Mouse (Mus musculus): Measurements from ENCODE around the gene Ikbke. TPM values are rescaled to one million over a fixed set of nuclear protein-coding genes. Genes with fewer than 3 reads are reported as not detected.

Gene Ikbke
- polyA plus RNA-seq, 1 experiment from 2014 or later: 0.73 TPM

DNA sequence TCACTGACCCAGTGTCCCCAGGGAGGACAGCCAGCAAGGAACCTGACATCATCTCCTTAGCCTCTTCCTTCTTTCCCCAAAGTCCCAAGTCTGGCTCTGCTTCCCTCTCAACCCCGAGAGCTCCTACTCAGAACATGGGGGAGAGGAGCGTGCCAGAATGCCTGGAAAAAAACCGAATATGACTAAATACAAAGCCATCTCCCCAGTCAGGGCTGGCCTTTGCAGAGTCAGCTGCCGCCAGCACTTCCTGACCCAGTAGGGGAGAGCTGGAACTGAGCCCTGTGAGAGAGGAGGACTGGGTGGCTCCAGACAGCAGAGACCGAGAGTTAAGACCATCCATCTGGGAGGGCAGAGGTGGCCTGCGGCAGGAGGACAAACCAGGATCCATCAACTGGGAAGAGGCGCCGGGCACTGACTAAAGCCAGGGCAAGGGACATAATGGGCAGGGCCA, 40.5 kb downstream of the Ikbke start:
- H3K4me1 ChIP-seq (ENCODE audit: control insufficient read depth, insufficient read depth, low read length): no peaks in the 10 kb centered on the region
- no peaks in the 10 kb centered on the region for H3K36me3 ChIP-seq (ENCODE audit: control insufficient read depth, insufficient read depth, low read length)
- no peaks in the 10 kb centered on the region for H3K9me3 ChIP-seq (replicated peaks; ENCODE audit: control insufficient read depth, low read length, poor library complexity, severe bottlenecking)
- H3K4me2 ChIP-seq (ENCODE audit: low read length): no peak overlapping the region
- H3K4me3 ChIP-seq (ENCODE audit: low read depth, low read length): no peak overlapping the region
- no peak for ATAC-seq
- H3K27ac ChIP-seq (ENCODE audit: low read length): no peak overlapping the region
- H3K27me3 ChIP-seq (ENCODE audit: control insufficient read depth, insufficient read depth, low read depth, low read length): peaks cover 8% of the 10 kb centered on the region; the same call in 1 of the 2 replicates
- 69% methylated on average over 8 of the region's 8 CpGs for WGBS
- no peak overlapping the region for H3K9ac ChIP-seq (ENCODE audit: low read depth, low read length)

DNA sequence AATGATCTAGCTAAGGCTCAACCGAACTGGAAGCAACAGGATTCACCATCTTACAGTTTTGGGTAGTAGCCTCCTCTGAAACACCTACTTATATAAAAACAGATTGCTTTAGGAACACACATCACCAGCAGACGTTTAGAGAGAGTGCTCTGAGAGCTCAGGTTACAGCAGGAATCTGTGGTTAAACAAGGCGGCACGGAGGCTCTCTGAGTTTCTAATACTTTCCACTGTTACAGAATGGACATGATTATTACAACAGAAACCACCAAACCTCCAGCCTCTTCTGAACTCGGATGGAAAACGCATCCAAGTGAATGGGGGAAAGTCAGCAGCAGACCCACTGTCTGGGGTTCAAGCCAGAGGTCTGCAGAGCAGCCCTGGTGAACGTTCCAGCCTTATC, 43.3 kb downstream of the Ikbke start:
- no peak overlapping the region for H3K27ac ChIP-seq (ENCODE audit: low read length)
- H3K27me3 ChIP-seq (ENCODE audit: control insufficient read depth, insufficient read depth, low read depth, low read length): no peaks in the 10 kb centered on the region
- H3K4me3 ChIP-seq (ENCODE audit: low read depth, low read length): no peak overlapping the region
- ATAC-seq: no peak
- no peaks in the 10 kb centered on the region for H3K4me1 ChIP-seq (ENCODE audit: control insufficient read depth, insufficient read depth, low read length)
- H3K36me3 ChIP-seq (ENCODE audit: control insufficient read depth, insufficient read depth, low read length): no peaks in the 10 kb centered on the region
- H3K9me3 ChIP-seq (replicated peaks; ENCODE audit: control insufficient read depth, low read length, poor library complexity, severe bottlenecking): no peaks in the 10 kb centered on the region
- no peak overlapping the region for H3K9ac ChIP-seq (ENCODE audit: low read depth, low read length)
- WGBS: 71% methylated on average over 7 of the region's 7 CpGs
- no peak overlapping the region for H3K4me2 ChIP-seq (ENCODE audit: low read length)

DNA sequence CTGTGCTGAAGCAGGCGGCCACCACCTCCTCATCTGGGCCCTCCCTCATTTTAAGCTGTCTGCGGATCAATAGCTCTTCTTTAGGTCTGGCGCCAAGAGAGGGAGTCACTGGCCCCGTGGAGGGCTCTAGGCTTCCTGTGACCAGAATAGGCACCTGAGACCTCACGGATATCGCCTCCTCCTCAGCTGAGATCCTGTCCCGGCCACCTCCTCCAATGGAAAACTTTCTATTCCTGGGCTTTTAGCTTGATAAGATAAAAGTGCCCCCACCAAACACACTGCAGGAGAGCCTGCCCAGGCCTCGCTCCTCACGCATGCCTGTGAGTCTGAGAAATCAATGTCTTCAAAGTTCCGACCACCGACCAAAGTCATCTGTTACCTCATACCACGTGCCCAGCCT, 45.9 kb downstream of the Ikbke start:
- 64% methylated on average over 12 of the region's 12 CpGs for WGBS

DNA sequence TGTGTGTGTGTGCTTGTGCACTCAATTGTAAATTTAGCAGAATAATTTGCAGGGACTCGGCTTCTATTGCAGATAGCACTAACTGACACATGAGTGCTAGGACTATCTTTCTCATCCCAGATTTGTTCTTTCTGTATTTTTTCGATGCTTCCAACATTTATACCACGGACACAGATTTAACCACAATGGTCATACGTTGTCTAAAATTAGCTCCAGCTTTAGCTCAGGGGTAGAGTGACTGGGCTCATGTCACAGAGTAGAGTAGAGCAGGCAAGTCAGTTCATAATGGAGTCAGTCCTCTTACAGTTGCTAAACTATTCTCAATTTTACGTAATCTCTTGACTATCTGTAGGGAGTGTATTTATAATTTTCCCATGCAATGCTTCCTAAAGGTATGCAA, 50.7 kb downstream of the Ikbke start:
- WGBS: 88% methylated on average over 5 of the region's 5 CpGs
- Histone ChIP-seq H3K4me2 (ENCODE audit: low read length) (no peak overlapping the region), H3K36me3 (ENCODE audit: control insufficient read depth, insufficient read depth, low read length) (no peaks in the 10 kb centered on the region), H3K4me3 (ENCODE audit: low read depth, low read length) (no peak overlapping the region), H3K9me3 (replicated peaks; ENCODE audit: control insufficient read depth, low read length, poor library complexity, severe bottlenecking) (no peaks in the 10 kb centered on the region), H3K4me1 (ENCODE audit: control insufficient read depth, insufficient read depth, low read length) (no peaks in the 10 kb centered on the region), H3K27me3 (ENCODE audit: control insufficient read depth, insufficient read depth, low read depth, low read length) (no peaks in the 10 kb centered on the region), H3K27ac (ENCODE audit: low read length) (no peak overlapping the region), H3K9ac (ENCODE audit: low read depth, low read length) (no peak overlapping the region)
- ATAC-seq: no peak

More for the DNA sequence above, 45.9 kb downstream of the Ikbke start:
- H3K36me3 ChIP-seq (ENCODE audit: control insufficient read depth, insufficient read depth, low read length): no peaks in the 10 kb centered on the region
- no peaks in the 10 kb centered on the region for H3K9me3 ChIP-seq (replicated peaks; ENCODE audit: control insufficient read depth, low read length, poor library complexity, severe bottlenecking)
- no peak overlapping the region for H3K27ac ChIP-seq (ENCODE audit: low read length)
- no peaks in the 10 kb centered on the region for H3K4me1 ChIP-seq (ENCODE audit: control insufficient read depth, insufficient read depth, low read length)
- H3K27me3 ChIP-seq (ENCODE audit: control insufficient read depth, insufficient read depth, low read depth, low read length): no peaks in the 10 kb centered on the region
- H3K4me3 ChIP-seq (ENCODE audit: low read depth, low read length): no peak overlapping the region
- no peak overlapping the region for H3K4me2 ChIP-seq (ENCODE audit: low read length)
- H3K9ac ChIP-seq (ENCODE audit: low read depth, low read length): no peak overlapping the region
- no peak for ATAC-seq

DNA sequence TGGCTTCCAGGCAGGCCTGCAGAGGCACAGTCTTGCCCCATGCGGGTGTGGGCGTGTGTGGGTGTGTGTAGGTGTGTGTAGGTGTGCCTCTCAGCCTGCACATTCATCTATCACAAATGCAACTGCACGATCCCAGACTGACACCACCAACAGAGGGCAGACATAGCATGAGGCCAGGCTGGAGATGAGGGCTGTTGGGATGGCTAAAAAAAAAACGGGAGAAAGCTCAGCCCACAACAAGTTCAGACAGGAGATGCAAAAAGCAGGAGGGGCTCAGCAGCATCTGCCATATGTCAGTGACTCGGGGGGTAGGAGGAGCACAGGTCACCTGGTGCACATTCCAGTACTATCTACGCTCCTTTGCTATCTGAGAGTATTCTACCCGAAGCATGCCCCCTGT, 51.2 kb downstream of the Ikbke start:
- no peaks in the 10 kb centered on the region for H3K27me3 ChIP-seq (ENCODE audit: control insufficient read depth, insufficient read depth, low read depth, low read length)
- 75% methylated on average over 7 of the region's 7 CpGs for WGBS
- no peak overlapping the region for H3K4me3 ChIP-seq (ENCODE audit: low read depth, low read length)
- no peak overlapping the region for H3K27ac ChIP-seq (ENCODE audit: low read length)
- ATAC-seq: no peak
- H3K4me1 ChIP-seq (ENCODE audit: control insufficient read depth, insufficient read depth, low read length): no peaks in the 10 kb centered on the region
- no peak overlapping the region for H3K4me2 ChIP-seq (ENCODE audit: low read length)
- H3K9ac ChIP-seq (ENCODE audit: low read depth, low read length): no peak overlapping the region
- H3K36me3 ChIP-seq (ENCODE audit: control insufficient read depth, insufficient read depth, low read length): no peaks in the 10 kb centered on the region
- H3K9me3 ChIP-seq (replicated peaks; ENCODE audit: control insufficient read depth, low read length, poor library complexity, severe bottlenecking): no peaks in the 10 kb centered on the region

DNA sequence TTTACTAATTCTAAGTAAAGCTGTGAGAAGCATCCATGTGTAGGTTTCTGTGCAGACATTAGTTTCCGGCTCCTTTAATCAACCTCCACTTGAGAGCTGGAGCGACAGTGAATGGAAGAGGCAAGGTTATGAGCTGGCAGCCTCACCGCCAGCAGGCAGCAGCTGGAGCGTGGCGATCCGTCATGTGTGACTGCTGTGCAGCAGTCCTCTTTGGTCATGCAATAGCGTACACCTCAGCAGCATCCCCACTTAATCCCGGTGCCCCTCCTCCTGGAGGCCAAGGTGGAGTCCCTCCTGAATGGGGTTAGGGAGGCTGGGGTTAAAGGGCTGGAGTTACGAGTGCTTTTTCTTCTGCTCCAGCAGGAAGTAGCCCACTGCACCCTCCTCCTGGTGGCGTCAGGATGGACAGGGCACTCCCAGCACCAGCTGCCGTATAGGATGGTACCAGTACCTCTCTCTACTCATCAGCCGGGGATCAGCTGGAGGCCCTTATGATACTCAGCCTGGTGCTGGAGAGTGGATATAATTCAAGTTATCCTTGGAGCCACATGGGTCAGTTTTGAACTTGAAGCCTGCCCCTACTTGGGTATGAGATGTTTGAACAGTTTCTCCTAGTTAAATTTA, 54.4 kb downstream of the Ikbke start:
- Histone ChIP-seq H3K27me3 (ENCODE audit: control insufficient read depth, insufficient read depth, low read depth, low read length) (no peaks in the 10 kb centered on the region), H3K9ac (ENCODE audit: low read depth, low read length) (no peak overlapping the region), H3K4me2 (ENCODE audit: low read length) (no peak overlapping the region), H3K9me3 (replicated peaks; ENCODE audit: control insufficient read depth, low read length, poor library complexity, severe bottlenecking) (no peaks in the 10 kb centered on the region), H3K27ac (ENCODE audit: low read length) (no peak overlapping the region), H3K36me3 (ENCODE audit: control insufficient read depth, insufficient read depth, low read length) (no peaks in the 10 kb centered on the region), H3K4me1 (ENCODE audit: control insufficient read depth, insufficient read depth, low read length) (no peaks in the 10 kb centered on the region), H3K4me3 (ENCODE audit: low read depth, low read length) (no peak overlapping the region)
- 0 out of 2 replicates have a peak, but pooled peaks have one; percentile 32 for ATAC-seq
- WGBS: 42% methylated on average over 12 of the region's 12 CpGs

DNA sequence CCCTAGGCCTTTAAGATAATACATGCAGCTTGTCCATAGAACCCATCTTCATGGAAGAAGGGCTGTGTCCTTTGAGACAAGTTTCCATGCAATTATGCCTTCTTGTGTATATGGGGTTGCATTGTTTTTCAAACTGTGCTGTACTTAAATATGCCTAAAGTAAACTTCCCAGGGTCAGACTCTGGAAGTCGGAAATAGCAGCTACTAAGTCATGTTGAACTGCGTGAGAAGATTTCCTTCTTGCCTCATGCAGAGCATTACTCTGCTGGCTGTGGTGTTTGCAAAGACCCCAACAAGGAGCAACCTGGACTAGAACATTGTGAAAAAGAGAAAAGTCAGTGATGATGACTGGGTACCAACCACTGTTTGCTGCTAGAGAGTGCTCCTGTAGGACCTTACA, 56.1 kb downstream of the Ikbke start:
- H3K27ac ChIP-seq (ENCODE audit: low read length): no peak overlapping the region
- 94% methylated on average over 2 of the region's 2 CpGs for WGBS
- H3K27me3 ChIP-seq (ENCODE audit: control insufficient read depth, insufficient read depth, low read depth, low read length): no peaks in the 10 kb centered on the region
- no peak overlapping the region for H3K4me3 ChIP-seq (ENCODE audit: low read depth, low read length)
- H3K4me2 ChIP-seq (ENCODE audit: low read length): no peak overlapping the region
- H3K9me3 ChIP-seq (replicated peaks; ENCODE audit: control insufficient read depth, low read length, poor library complexity, severe bottlenecking): no peaks in the 10 kb centered on the region
- H3K4me1 ChIP-seq (ENCODE audit: control insufficient read depth, insufficient read depth, low read length): no peaks in the 10 kb centered on the region
- no peak overlapping the region for H3K9ac ChIP-seq (ENCODE audit: low read depth, low read length)
- H3K36me3 ChIP-seq (ENCODE audit: control insufficient read depth, insufficient read depth, low read length): no peaks in the 10 kb centered on the region
- ATAC-seq: no peak

DNA sequence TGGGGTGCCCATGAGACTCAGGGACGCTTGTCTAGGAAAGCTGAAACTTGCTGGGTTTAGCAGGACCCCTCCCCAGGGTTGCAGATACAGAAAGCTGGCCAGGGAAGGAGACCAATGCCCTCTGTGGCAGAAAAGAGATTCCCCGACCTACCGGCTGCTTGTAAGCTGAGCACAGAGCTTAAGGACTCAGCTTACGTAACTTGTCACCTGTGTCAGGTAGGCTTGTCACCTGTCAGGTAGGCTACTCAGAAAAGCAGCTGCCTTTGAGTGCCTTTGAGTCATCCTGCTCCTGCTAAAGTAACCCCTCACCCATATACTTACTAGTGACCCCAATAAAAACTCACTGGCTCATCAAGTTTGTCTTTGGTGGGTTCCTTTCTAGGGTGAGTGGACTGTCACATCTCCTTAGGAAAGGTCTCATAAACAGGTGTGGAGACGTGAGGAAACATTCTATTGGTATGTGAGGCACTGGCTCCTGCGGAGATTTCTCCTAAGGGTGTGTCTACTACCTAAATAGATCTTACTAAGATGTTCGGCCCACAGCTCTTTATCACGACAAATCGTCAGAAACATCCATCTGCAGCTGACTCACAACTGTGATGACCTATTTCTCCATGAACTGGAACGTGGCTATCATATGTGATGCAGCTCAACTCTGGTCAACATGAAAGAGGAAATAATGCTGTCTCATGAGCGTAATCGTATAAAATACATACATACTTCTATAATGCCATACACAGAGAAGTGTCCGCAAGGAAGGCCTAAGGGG, 57.4 kb downstream of the Ikbke start:
- Histone ChIP-seq H3K4me2 (ENCODE audit: low read length) (no peak overlapping the region), H3K36me3 (ENCODE audit: control insufficient read depth, insufficient read depth, low read length) (no peaks in the 10 kb centered on the region), H3K27ac (ENCODE audit: low read length) (no peak overlapping the region), H3K4me1 (ENCODE audit: control insufficient read depth, insufficient read depth, low read length) (no peaks in the 10 kb centered on the region), H3K4me3 (ENCODE audit: low read depth, low read length) (no peak overlapping the region), H3K9ac (ENCODE audit: low read depth, low read length) (no peak overlapping the region), H3K9me3 (replicated peaks; ENCODE audit: control insufficient read depth, low read length, poor library complexity, severe bottlenecking) (no peaks in the 10 kb centered on the region), H3K27me3 (ENCODE audit: control insufficient read depth, insufficient read depth, low read depth, low read length) (no peaks in the 10 kb centered on the region)
- no peak for ATAC-seq
- 92% methylated on average over 13 of the region's 13 CpGs for WGBS

DNA sequence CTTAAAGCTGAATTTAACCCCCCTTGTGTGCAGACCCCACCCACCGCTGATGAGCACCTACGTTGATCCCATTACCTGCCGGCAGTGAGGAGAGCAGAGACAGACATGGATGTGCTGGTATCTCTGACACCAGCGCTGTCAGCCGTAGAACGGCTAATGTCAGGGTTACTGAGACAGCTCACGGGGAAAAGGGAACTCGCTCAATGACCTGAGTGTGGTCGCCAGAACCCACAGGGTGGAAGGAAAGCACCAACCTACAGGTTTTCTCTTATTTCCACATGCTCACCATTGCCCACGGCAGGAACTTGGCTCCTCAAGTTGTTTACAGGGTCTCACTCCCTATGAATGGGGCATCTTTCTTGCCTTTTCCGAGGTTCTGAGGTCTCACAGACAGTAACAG, 60.5 kb downstream of the Ikbke start:
- H3K9me3 ChIP-seq (replicated peaks; ENCODE audit: control insufficient read depth, low read length, poor library complexity, severe bottlenecking): no peaks in the 10 kb centered on the region
- no peak overlapping the region for H3K9ac ChIP-seq (ENCODE audit: low read depth, low read length)
- H3K4me3 ChIP-seq (ENCODE audit: low read depth, low read length): no peak overlapping the region
- no peaks in the 10 kb centered on the region for H3K4me1 ChIP-seq (ENCODE audit: control insufficient read depth, insufficient read depth, low read length)
- no peaks in the 10 kb centered on the region for H3K36me3 ChIP-seq (ENCODE audit: control insufficient read depth, insufficient read depth, low read length)
- H3K27ac ChIP-seq (ENCODE audit: low read length): no peak overlapping the region
- H3K4me2 ChIP-seq (ENCODE audit: low read length): no peak overlapping the region
- ATAC-seq: no peak
- H3K27me3 ChIP-seq (ENCODE audit: control insufficient read depth, insufficient read depth, low read depth, low read length): no peaks in the 10 kb centered on the region
- WGBS: 90% methylated on average over 11 of the region's 11 CpGs

Data from midbrain, embryonic 16.5 days (tissue).